Mouse (Mus musculus) lung, postnatal 0 days (tissue): ENCODE measurements at regions not wholly inside any gene's neighbourhood (a gene's known extent, or its start where the extent isn't known, plus 50 kb on each side); places are given as distances from the start of the nearest gene placed in this dataset.

Source experiments
- ATAC-seq: fragments of 200-750 bp; cut with Nextera tagmentation; 2 replicates; pipeline ENCODE4 v1.8.0; 2017; ENCODE audit warnings: moderate library complexity
- DNase-seq: peaks from one replicate; pipeline ENCODE4 v3.0.0-alpha.2; 2016; ENCODE audit warnings: low spot score
- H3K27ac ChIP-seq: fragments of 300-500 bp; sonication (generic); 2 replicates; pipeline ENCODE4 v1.5.1; 2014; ENCODE audit warnings: antibody characterized with exemption, mild to moderate bottlenecking, low read length, mixed read lengths
- H3K27me3 ChIP-seq: fragments of 300-500 bp; sonication (generic); replicated peaks from 2 replicates; pipeline ENCODE4 v1.6.1; 2014; ENCODE audit warnings: low read length, mixed read lengths; ENCODE audit not compliant: insufficient read depth
- H3K36me3 ChIP-seq: fragments of 300-500 bp; sonication (generic); 2 replicates; pipeline ENCODE4 v1.6.1; 2014; ENCODE audit warnings: low read length, mixed read lengths; ENCODE audit not compliant: insufficient read depth
- H3K4me1 ChIP-seq: fragments of 300-500 bp; sonication (generic); 2 replicates; pipeline ENCODE4 v1.6.1; 2014; ENCODE audit warnings: antibody characterized with exemption, low read depth, low read length, mixed read lengths; ENCODE audit not compliant: insufficient read depth
- H3K4me2 ChIP-seq: fragments of 300-500 bp; sonication (generic); replicated peaks from 2 replicates; pipeline ENCODE4 v1.6.1; 2014; ENCODE audit warnings: low read depth, mild to moderate bottlenecking, low read length, moderate library complexity, mixed read lengths
- H3K4me3 ChIP-seq: fragments of 300-500 bp; sonication (generic); 2 replicates; pipeline ENCODE4 v1.5.1; 2014; ENCODE audit warnings: low read depth, low read length
- H3K9ac ChIP-seq: fragments of 300-500 bp; sonication (generic); replicated peaks from 2 replicates; pipeline ENCODE4 v1.6.1; 2014; ENCODE audit warnings: low read depth, mild to moderate bottlenecking
- H3K9me3 ChIP-seq: fragments of 300-500 bp; sonication (generic); 2 replicates; pipeline ENCODE4 v1.6.1; 2016; ENCODE audit warnings: low read length, mixed read lengths
- CTCF ChIP-seq: IDR thresholded peaks from 2 replicates; pipeline ENCODE4 v1.5.1; 2016; ENCODE audit warnings: antibody characterized with exemption, mild to moderate bottlenecking
- EP300 ChIP-seq: IDR thresholded peaks from 2 replicates; pipeline ENCODE4 v1.6.1; 2016; ENCODE audit warnings: antibody characterized with exemption, mild to moderate bottlenecking, control low read depth
- WGBS: fragments of 180-500 bp; shearing (Covaris S2); extraction: QIAGEN DNeasy Blood & Tissue Kit; methylation state at CpG from one replicate; pipeline ENCODE4 v1.1.7; 2014; 5-methylcytosine and 5-hydroxymethylcytosine counted together

GRCm38 (mm10) chr7:40846512-40846911 lies 51.6 kb upstream of the Vstm2b start:
- Histone ChIP-seq H3K27me3 (no peaks in the 10 kb centered on the region), H3K9ac (no peak overlapping the region), H3K4me1 (no peaks in the 10 kb centered on the region), H3K4me2 (no peak overlapping the region), H3K9me3 (no peaks in the 10 kb centered on the region), H3K27ac (no peak overlapping the region), H3K36me3 (no peaks in the 10 kb centered on the region), H3K4me3 (no peak overlapping the region)
- no peak for TF ChIP-seq CTCF
- no peak for TF ChIP-seq EP300
- DNase-seq = no peak
- ATAC-seq = no peak
- 62% methylated on average over 6 of the region's 6 CpGs for WGBS
